Mouse (Mus musculus) heart, embryonic 11.5 days (tissue): ENCODE measurements around the gene Slc4a4. TPM values are rescaled to one million over a fixed set of nuclear protein-coding genes. Genes with fewer than 3 reads are reported as not detected.
A peak's percentile ranks its signal among the peaks of the same experiment; 100 is the strongest.

Experiments
- ATAC-seq: fragments of 200-750 bp; cut with Nextera tagmentation; replicated peaks from 2 replicates; pipeline ENCODE4 v1.8.0; 2017; ENCODE audit warnings: moderate library complexity; ENCODE audit not compliant: insufficient number of reproducible peaks, low FRiP score, low TSS enrichment
- H3K27ac ChIP-seq: fragments of 300-500 bp; sonication (generic); 2 replicates; pipeline ENCODE4 v1.5.1; 2014; ENCODE audit warnings: mild to moderate bottlenecking, low read depth, low read length
- H3K27me3 ChIP-seq: fragments of 300-500 bp; sonication (generic); 2 replicates; pipeline ENCODE4 v1.6.1; 2014; ENCODE audit warnings: mild to moderate bottlenecking, low read length, mixed read lengths; ENCODE audit not compliant: control insufficient read depth, insufficient read depth
- H3K36me3 ChIP-seq: fragments of 300-500 bp; sonication (generic); 2 replicates; pipeline ENCODE4 v1.6.1; 2014; ENCODE audit warnings: mild to moderate bottlenecking, low read length, moderate library complexity, mixed read lengths; ENCODE audit not compliant: control insufficient read depth, insufficient read depth
- H3K4me1 ChIP-seq: fragments of 300-500 bp; sonication (generic); 2 replicates; pipeline ENCODE4 v1.6.1; 2014; ENCODE audit warnings: low read length; ENCODE audit not compliant: control insufficient read depth, insufficient read depth
- H3K4me2 ChIP-seq: fragments of 300-500 bp; sonication (generic); 2 replicates; pipeline ENCODE4 v1.6.1; 2014; ENCODE audit warnings: mild to moderate bottlenecking, moderate library complexity
- H3K4me3 ChIP-seq: fragments of 300-500 bp; sonication (generic); 2 replicates; pipeline ENCODE4 v1.5.1; 2014; ENCODE audit warnings: low read depth, low read length
- H3K9ac ChIP-seq: fragments of 300-500 bp; sonication (generic); 2 replicates; pipeline ENCODE4 v1.6.1; 2014; ENCODE audit warnings: mild to moderate bottlenecking, low read depth, low read length, moderate library complexity
- H3K9me3 ChIP-seq: fragments of 300-500 bp; sonication (generic); replicated peaks from 2 replicates; pipeline ENCODE4 v1.6.1; 2016; ENCODE audit warnings: low read length; ENCODE audit not compliant: control insufficient read depth
- WGBS: fragments of 180-500 bp; shearing (Covaris S2); extraction: QIAGEN DNeasy Blood & Tissue Kit; methylation state at CpG from one replicate; pipeline ENCODE4 v1.1.7; 2014; ENCODE audit not compliant: insufficient replicate concordance; 5-methylcytosine and 5-hydroxymethylcytosine counted together
- polyA plus RNA-seq: library from polyadenylated mRNA; unstranded; fragments of >200 nt; fragmentation: Nextera tagmentation; extraction: Ambion mirVana; gene quantifications from 2 replicates; pipeline ENCODE4 v1.2.1, GENCODE M21; 2014

Slc4a4 gene
- polyA plus RNA-seq, 1 experiment from 2014 or later: 3.4 TPM

- H3K4me3 ChIP-seq: no peak overlapping the region
- no peak overlapping the region for H3K27ac ChIP-seq
- WGBS: 49% methylated on average over 1 of the region's 1 CpGs
- H3K9me3 ChIP-seq: no peaks in the 10 kb centered on the region
- H3K9ac ChIP-seq: no peak overlapping the region
- no peak overlapping the region for H3K4me2 ChIP-seq
- ATAC-seq: no peak
- H3K27me3 ChIP-seq: no peaks in the 10 kb centered on the region
- no peaks in the 10 kb centered on the region for H3K36me3 ChIP-seq
- peaks cover 12% of the 10 kb centered on the region for H3K4me1 ChIP-seq
Observed at GRCm38 (mm10) chr5:88938208-88938607, 51.6 kb downstream of the Slc4a4 start.

GRCm38 (mm10) chr5:88939151-88939550 lies 52.5 kb downstream of the Slc4a4 start:
- WGBS: 49% methylated on average over 6 of the region's 6 CpGs
- H3K4me3 ChIP-seq: no peak overlapping the region
- H3K27ac ChIP-seq: no peak overlapping the region
- H3K36me3 ChIP-seq: no peaks in the 10 kb centered on the region
- H3K4me1 ChIP-seq: peaks cover 8% of the 10 kb centered on the region
- no peaks in the 10 kb centered on the region for H3K27me3 ChIP-seq
- no peaks in the 10 kb centered on the region for H3K9me3 ChIP-seq
- H3K4me2 ChIP-seq: no peak overlapping the region; the same call in 1 of the 2 replicates
- ATAC-seq: 0 out of 2 replicates have a peak, but pooled peaks have one; percentile 39
- H3K9ac ChIP-seq: no peak overlapping the region

- Histone ChIP-seq H3K36me3 (no peaks in the 10 kb centered on the region), H3K4me2 (no peak overlapping the region), H3K9ac (no peak overlapping the region), H3K4me3 (no peak overlapping the region), H3K9me3 (no peaks in the 10 kb centered on the region), H3K27me3 (no peaks in the 10 kb centered on the region), H3K27ac (no peak overlapping the region), H3K4me1 (peaks cover 2% of the 10 kb centered on the region; the same call in 1 of the 2 replicates)
- WGBS: 71% methylated on average over 2 of the region's 2 CpGs
- ATAC-seq: no peak
Observed at GRCm38 (mm10) chr5:88939782-88940181, 53.2 kb downstream of the Slc4a4 start.

GRCm38 (mm10) chr5:88941905-88942304 lies 55.3 kb downstream of the Slc4a4 start:
- no peak overlapping the region for H3K4me2 ChIP-seq
- WGBS: 65% methylated on average over 7 of the region's 7 CpGs
- H3K36me3 ChIP-seq: no peaks in the 10 kb centered on the region
- H3K27me3 ChIP-seq: no peaks in the 10 kb centered on the region
- H3K4me1 ChIP-seq: 0 out of 2 replicates have a peak, but pooled peaks cover 2% of the 10 kb centered on the region
- H3K4me3 ChIP-seq: no peak overlapping the region
- no peak overlapping the region for H3K27ac ChIP-seq
- no peaks in the 10 kb centered on the region for H3K9me3 ChIP-seq
- no peak overlapping the region for H3K9ac ChIP-seq
- ATAC-seq: no peak

- 87% methylated on average over 10 of the region's 10 CpGs for WGBS
- Histone ChIP-seq H3K9me3 (no peaks in the 10 kb centered on the region), H3K4me3 (no peak overlapping the region), H3K27me3 (no peaks in the 10 kb centered on the region), H3K9ac (no peak overlapping the region), H3K36me3 (no peaks in the 10 kb centered on the region), H3K4me1 (no peaks in the 10 kb centered on the region), H3K4me2 (no peak overlapping the region), H3K27ac (no peak overlapping the region)
- no peak for ATAC-seq
Observed at GRCm38 (mm10) chr5:88945661-88946339, 59.2 kb downstream of the Slc4a4 start.

GRCm38 (mm10) chr5:88950337-88950736 lies 63.7 kb downstream of the Slc4a4 start:
- no peak overlapping the region for H3K4me2 ChIP-seq
- H3K36me3 ChIP-seq: no peaks in the 10 kb centered on the region
- WGBS: 75% methylated on average over 7 of the region's 7 CpGs
- H3K27me3 ChIP-seq: no peaks in the 10 kb centered on the region
- no peak overlapping the region for H3K9ac ChIP-seq
- no peaks in the 10 kb centered on the region for H3K4me1 ChIP-seq
- ATAC-seq: no peak
- H3K4me3 ChIP-seq: no peak overlapping the region
- H3K27ac ChIP-seq: no peak overlapping the region
- H3K9me3 ChIP-seq: no peaks in the 10 kb centered on the region

GRCm38 (mm10) chr5:88952757-88953577 lies 66.3 kb downstream of the Slc4a4 start:
- Histone ChIP-seq H3K9me3 (no peaks in the 10 kb centered on the region), H3K4me1 (no peaks in the 10 kb centered on the region), H3K27ac (no peak overlapping the region), H3K4me3 (no peak overlapping the region), H3K9ac (no peak overlapping the region), H3K36me3 (no peaks in the 10 kb centered on the region), H3K4me2 (no peak overlapping the region), H3K27me3 (no peaks in the 10 kb centered on the region)
- 69% methylated on average over 17 of the region's 17 CpGs for WGBS
- ATAC-seq: no peak

GRCm38 (mm10) chr5:88957735-88958134 lies 71.1 kb downstream of the Slc4a4 start:
- Histone ChIP-seq H3K9ac (no peak overlapping the region), H3K36me3 (no peaks in the 10 kb centered on the region), H3K27me3 (no peaks in the 10 kb centered on the region), H3K4me1 (peaks cover 2% of the 10 kb centered on the region; the same call in 1 of the 2 replicates), H3K9me3 (no peaks in the 10 kb centered on the region), H3K4me2 (no peak overlapping the region), H3K27ac (no peak overlapping the region), H3K4me3 (no peak overlapping the region)
- no peak for ATAC-seq
- WGBS: 54% methylated on average over 5 of the region's 5 CpGs
